Mouse (Mus musculus) small intestine, adult 2 months (tissue): ENCODE data around the gene Mllt10.

Source experiments
- CTCF ChIP-seq: fragments of 200-500 bp; IDR thresholded peaks from 2 replicates; pipeline ENCODE4 v1.5.1; 2012; ENCODE audit warnings: low read depth, mild to moderate bottlenecking, control low read depth, inconsistent platforms, low read length, moderate library complexity, mixed read lengths; ENCODE audit not compliant: insufficient replicate concordance, insufficient read length; ENCODE audit errors: extremely low read depth
- POLR2A ChIP-seq: fragments of 200-500 bp; IDR thresholded peaks from 2 replicates; pipeline ENCODE4 v1.6.1; 2012; ENCODE audit warnings: low read depth, mild to moderate bottlenecking, control low read depth, inconsistent platforms, low read length, moderate library complexity

GRCm38 (mm10) chr2:18219136-18219535, 164.1 kb downstream of the Mllt10 start:
- TF ChIP-seq CTCF (no peak), POLR2A (no peak)
